Mouse (Mus musculus) embryonic facial prominence, embryonic 14.5 days (tissue): ENCODE measurements around the gene Diaph3. TPM values are rescaled to one million over a fixed set of nuclear protein-coding genes. Genes with fewer than 3 reads are reported as not detected.

Experiments used
- ATAC-seq: fragments of 200-750 bp; cut with Nextera tagmentation; 2 replicates; pipeline ENCODE4 v1.8.0; 2017; ENCODE audit warnings: low read depth, moderate number of reproducible peaks, moderate TSS enrichment
- DNase-seq: peaks from one replicate; pipeline ENCODE4 v3.0.0-alpha.2; 2015; ENCODE audit warnings: low spot score
- H3K27ac ChIP-seq: fragments of 300-500 bp; sonication (generic); replicated peaks from 2 replicates; pipeline ENCODE4 v1.5.1; 2014; ENCODE audit warnings: low read depth, mild to moderate bottlenecking, low read length, moderate library complexity
- H3K27me3 ChIP-seq: fragments of 300-500 bp; sonication (generic); replicated peaks from 2 replicates; pipeline ENCODE4 v1.6.1; 2014; ENCODE audit warnings: low read length; ENCODE audit not compliant: control insufficient read depth, insufficient read depth
- H3K36me3 ChIP-seq: fragments of 300-500 bp; sonication (generic); 2 replicates; pipeline ENCODE4 v1.6.1; 2014; ENCODE audit warnings: low read length, mixed read lengths; ENCODE audit not compliant: control insufficient read depth, insufficient read depth
- H3K4me1 ChIP-seq: fragments of 300-500 bp; sonication (generic); 2 replicates; pipeline ENCODE4 v1.6.1; 2014; ENCODE audit warnings: antibody characterized with exemption, low read length; ENCODE audit not compliant: control insufficient read depth, insufficient read depth
- H3K4me2 ChIP-seq: fragments of 300-500 bp; sonication (generic); 2 replicates; pipeline ENCODE4 v1.6.1; 2014; ENCODE audit warnings: low read depth, mild to moderate bottlenecking, low read length, moderate library complexity, mixed read lengths
- H3K4me3 ChIP-seq: fragments of 300-500 bp; sonication (generic); 2 replicates; pipeline ENCODE4 v1.5.1; 2014; ENCODE audit warnings: low read depth, mild to moderate bottlenecking, low read length
- H3K9ac ChIP-seq: fragments of 300-500 bp; sonication (generic); 2 replicates; pipeline ENCODE4 v1.6.1; 2014; ENCODE audit warnings: low read depth, mild to moderate bottlenecking, low read length, moderate library complexity, mixed read lengths
- H3K9me3 ChIP-seq: fragments of 300-500 bp; sonication (generic); 2 replicates; pipeline ENCODE4 v1.6.1; 2016; ENCODE audit warnings: low read length; ENCODE audit not compliant: control insufficient read depth
- WGBS: fragments of 180-500 bp; shearing (Covaris S2); extraction: QIAGEN DNeasy Blood & Tissue Kit; methylation state at CpG from one replicate; pipeline ENCODE4 v1.1.7; 2014; 5-methylcytosine and 5-hydroxymethylcytosine counted together
- polyA plus RNA-seq: library from polyadenylated mRNA; unstranded; fragments of >200 nt; fragmentation: Nextera tagmentation; extraction: Ambion mirVana; gene quantifications from 2 replicates; pipeline ENCODE4 v1.2.1, GENCODE M21; 2014

Diaph3 gene
- polyA plus RNA-seq, 1 experiment from 2014 or later, result 9.5 TPM

DNA sequence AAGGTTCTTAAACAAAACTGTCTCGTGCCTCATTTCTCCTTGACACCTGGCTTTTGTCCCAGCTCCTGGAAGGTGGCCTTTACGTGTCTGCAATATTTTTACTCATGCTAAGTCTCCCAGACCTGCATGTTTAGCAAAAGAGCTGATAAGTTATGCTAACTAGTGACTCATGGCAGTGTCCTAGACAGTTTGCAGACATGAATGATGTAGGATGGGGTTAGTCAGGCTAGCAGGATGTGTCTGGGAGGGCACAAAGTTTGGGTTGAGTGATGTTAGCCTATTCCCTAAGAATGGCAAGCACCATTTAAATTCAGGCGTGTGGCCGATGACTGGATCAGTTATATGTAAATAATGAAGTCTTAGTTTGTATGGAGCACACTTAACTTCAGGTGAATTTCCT is 478.2 kb downstream of the Diaph3 start:
- Histone ChIP-seq H3K4me3 (no peak overlapping the region), H3K27ac (no peak overlapping the region), H3K27me3 (no peaks in the 10 kb centered on the region), H3K9ac (no peak overlapping the region), H3K4me2 (no peak overlapping the region), H3K36me3 (no peaks in the 10 kb centered on the region), H3K9me3 (no peaks in the 10 kb centered on the region), H3K4me1 (no peaks in the 10 kb centered on the region)
- no peak for ATAC-seq
- DNase-seq, result no peak
- WGBS, result 89% methylated on average over 4 of the region's 4 CpGs

DNA sequence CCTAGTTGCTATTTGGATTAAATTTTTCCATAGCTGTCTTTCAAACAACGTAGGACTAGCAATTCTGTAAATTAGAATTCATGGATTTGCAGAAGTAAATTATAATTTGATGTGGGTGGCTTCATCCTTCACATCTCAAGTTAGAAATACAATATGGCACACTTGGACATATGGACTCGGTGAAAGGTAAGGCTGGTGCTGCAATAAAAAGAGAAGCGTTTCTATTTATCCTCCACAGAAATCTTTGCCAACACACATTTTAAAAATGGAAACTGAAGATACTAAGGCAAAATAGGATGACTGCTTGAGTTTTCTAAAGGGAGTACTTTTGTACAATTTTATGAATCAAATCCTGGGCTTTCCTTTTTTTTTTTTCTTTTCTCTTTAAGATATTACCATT is 480.5 kb downstream of the Diaph3 start:
- H3K9me3 ChIP-seq, result no peaks in the 10 kb centered on the region
- no peak for DNase-seq
- no peaks in the 10 kb centered on the region for H3K36me3 ChIP-seq
- no peak overlapping the region for H3K4me2 ChIP-seq
- no peak overlapping the region for H3K27ac ChIP-seq
- no peak overlapping the region for H3K9ac ChIP-seq
- ATAC-seq, result no peak
- no peaks in the 10 kb centered on the region for H3K4me1 ChIP-seq
- no peak overlapping the region for H3K4me3 ChIP-seq
- WGBS, result 88% methylated on average over 3 of the region's 3 CpGs
- no peaks in the 10 kb centered on the region for H3K27me3 ChIP-seq

GRCm38 (mm10) chr14:86656262-86656661 is 484.8 kb downstream of the Diaph3 start:
- DNase-seq (peak; percentile 37), ATAC-seq (no peak)
- Histone ChIP-seq H3K27ac (no peak overlapping the region), H3K4me3 (no peak overlapping the region), H3K4me2 (no peak overlapping the region), H3K36me3 (no peaks in the 10 kb centered on the region), H3K9ac (no peak overlapping the region), H3K4me1 (no peaks in the 10 kb centered on the region), H3K9me3 (no peaks in the 10 kb centered on the region), H3K27me3 (no peaks in the 10 kb centered on the region)
- WGBS, result 42% methylated on average over 5 of the region's 5 CpGs

DNA sequence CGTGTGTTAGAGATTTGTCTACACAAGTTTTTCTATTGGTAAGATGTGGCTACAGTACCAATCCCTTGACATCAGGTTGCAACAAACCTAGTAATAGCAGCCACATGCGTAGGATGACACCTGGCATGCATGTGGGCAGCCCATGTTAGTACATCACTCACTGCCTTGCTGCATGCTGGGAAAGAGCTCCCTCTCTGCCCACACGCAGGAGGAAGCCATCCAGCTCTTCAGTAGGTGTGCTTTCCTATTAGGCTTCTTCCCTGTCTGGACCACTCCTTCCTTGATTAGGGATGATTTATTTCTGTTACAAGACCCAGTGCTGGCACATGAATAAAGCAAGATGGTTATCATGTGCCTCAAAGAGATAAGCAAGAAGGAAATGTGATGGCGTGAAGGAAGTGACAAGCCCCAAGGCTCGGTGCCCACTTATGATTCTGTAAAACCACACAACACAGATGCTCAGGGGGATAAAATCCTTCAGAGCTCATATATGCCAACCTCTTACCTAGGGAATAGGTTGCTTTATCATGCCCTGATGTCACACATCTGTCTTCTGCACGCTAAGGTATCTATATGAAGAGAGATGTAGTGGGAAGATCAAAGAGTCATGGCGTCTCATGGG is 494.4 kb downstream of the Diaph3 start:
- H3K36me3 ChIP-seq, result no peaks in the 10 kb centered on the region
- H3K9me3 ChIP-seq, result no peaks in the 10 kb centered on the region
- no peak overlapping the region for H3K4me2 ChIP-seq
- 76% methylated on average over 7 of the region's 7 CpGs for WGBS
- H3K27me3 ChIP-seq, result no peaks in the 10 kb centered on the region
- H3K27ac ChIP-seq, result no peak overlapping the region
- no peak overlapping the region for H3K4me3 ChIP-seq
- ATAC-seq (no peak), DNase-seq (no peak)
- H3K9ac ChIP-seq, result no peak overlapping the region
- H3K4me1 ChIP-seq, result no peaks in the 10 kb centered on the region

DNA sequence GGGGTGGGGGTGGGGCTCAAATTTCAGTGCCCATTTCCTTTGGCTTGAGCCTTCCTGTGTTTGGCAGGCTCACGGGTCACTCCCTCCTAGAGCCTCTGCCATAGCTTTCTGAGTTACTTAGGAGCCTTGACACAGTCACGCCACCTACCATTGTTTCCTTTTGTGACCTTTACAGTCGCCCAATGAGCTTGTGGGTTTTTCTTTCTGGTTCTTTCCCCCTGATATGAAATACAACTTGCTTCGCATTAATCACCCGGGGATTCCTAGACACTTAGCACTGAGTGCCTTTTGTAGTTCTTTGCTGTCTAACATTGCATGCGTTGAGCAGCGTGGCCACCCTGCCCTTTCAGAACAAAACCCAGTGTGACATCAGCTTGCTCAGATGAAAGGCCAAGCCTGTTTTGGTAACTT is 498.2 kb downstream of the Diaph3 start:
- Histone ChIP-seq H3K27ac (no peak overlapping the region), H3K4me2 (no peak overlapping the region), H3K27me3 (no peaks in the 10 kb centered on the region), H3K9ac (no peak overlapping the region), H3K4me1 (no peaks in the 10 kb centered on the region), H3K4me3 (no peak overlapping the region), H3K36me3 (no peaks in the 10 kb centered on the region), H3K9me3 (no peaks in the 10 kb centered on the region)
- ATAC-seq (no peak), DNase-seq (peak; percentile 30)
- whole genome bisulfite sequencing, result 82% methylated on average over 7 of the region's 7 CpGs

GRCm38 (mm10) chr14:86641839-86642238 is 499.2 kb downstream of the Diaph3 start:
- no peak for DNase-seq
- Histone ChIP-seq H3K9me3 (no peaks in the 10 kb centered on the region), H3K9ac (no peak overlapping the region), H3K4me3 (no peak overlapping the region), H3K27ac (no peak overlapping the region), H3K36me3 (no peaks in the 10 kb centered on the region), H3K4me2 (no peak overlapping the region), H3K27me3 (no peaks in the 10 kb centered on the region), H3K4me1 (no peaks in the 10 kb centered on the region)
- no peak for ATAC-seq
- WGBS, result 86% methylated on average over 3 of the region's 3 CpGs

DNA sequence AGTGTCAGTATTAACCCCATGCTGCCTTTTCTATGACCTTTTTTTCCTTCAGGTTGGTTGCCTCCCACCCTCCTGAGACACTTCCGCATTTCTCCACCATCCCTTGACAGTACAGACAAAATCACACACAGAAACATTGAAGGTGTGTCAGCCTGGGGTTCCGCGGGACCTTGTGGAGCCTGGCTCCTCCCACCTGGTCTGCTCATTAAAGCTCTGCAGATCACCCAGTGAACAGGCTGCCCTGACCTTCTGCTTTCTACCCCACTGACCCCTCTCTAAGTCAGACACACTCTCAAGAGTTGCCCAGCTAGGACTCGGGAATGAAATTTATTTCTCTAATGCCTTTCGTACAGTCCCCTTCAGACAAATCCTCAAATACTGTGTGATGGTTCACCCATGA is 500.9 kb downstream of the Diaph3 start:
- H3K27me3 ChIP-seq, result no peaks in the 10 kb centered on the region
- H3K4me1 ChIP-seq, result no peaks in the 10 kb centered on the region
- no peaks in the 10 kb centered on the region for H3K9me3 ChIP-seq
- H3K36me3 ChIP-seq, result no peaks in the 10 kb centered on the region
- no peak overlapping the region for H3K27ac ChIP-seq
- 58% methylated on average over 5 of the region's 5 CpGs for WGBS
- H3K4me3 ChIP-seq, result no peak overlapping the region
- ATAC-seq (no peak; the same call in 1 of the 2 replicates), DNase-seq (no peak)
- no peak overlapping the region for H3K4me2 ChIP-seq
- H3K9ac ChIP-seq, result no peak overlapping the region

- no peaks in the 10 kb centered on the region for H3K27me3 ChIP-seq
- no peaks in the 10 kb centered on the region for H3K36me3 ChIP-seq
- ATAC-seq (no peak), DNase-seq (no peak)
- 29% methylated on average over 6 of the region's 6 CpGs for WGBS
- no peak overlapping the region for H3K27ac ChIP-seq
- no peak overlapping the region for H3K9ac ChIP-seq
- no peaks in the 10 kb centered on the region for H3K9me3 ChIP-seq
- H3K4me2 ChIP-seq, result no peak overlapping the region
- no peak overlapping the region for H3K4me3 ChIP-seq
- H3K4me1 ChIP-seq, result no peaks in the 10 kb centered on the region
These were observed 505.4 kb downstream of the Diaph3 start for GRCm38 (mm10) chr14:86635594-86636140.

- Histone ChIP-seq H3K36me3 (no peaks in the 10 kb centered on the region), H3K9ac (no peak overlapping the region), H3K4me1 (no peaks in the 10 kb centered on the region), H3K4me2 (no peak overlapping the region), H3K27me3 (no peaks in the 10 kb centered on the region), H3K27ac (no peak overlapping the region), H3K9me3 (no peaks in the 10 kb centered on the region), H3K4me3 (no peak overlapping the region)
- WGBS, result 66% methylated on average over 2 of the region's 2 CpGs
- ATAC-seq (no peak), DNase-seq (no peak)
These were observed 506.0 kb downstream of the Diaph3 start for GRCm38 (mm10) chr14:86635052-86635451.
